Mouse (Mus musculus) heart, embryonic 14.5 days (tissue): Measurements from ENCODE around the gene Kcna7. TPM values are rescaled to one million over a fixed set of nuclear protein-coding genes. Genes with fewer than 3 reads are reported as not detected.
A peak's percentile ranks its signal among the peaks of the same experiment; 100 is the strongest.
"Not testable (repeated sequence)": the region's sequence is repeated elsewhere in the genome, so short reads cannot be mapped to it uniquely, and the experiment has no call there.

ENCODE experiments used
- ATAC-seq: fragments of 200-750 bp; cut with Nextera tagmentation; 2 replicates; pipeline ENCODE4 v1.8.0; 2017; ENCODE audit warnings: low read depth, moderate TSS enrichment; ENCODE audit not compliant: insufficient number of reproducible peaks, insufficient read depth, low FRiP score
- H3K27ac ChIP-seq, 2 experiments: fragments of 200-500 bp in 1 of 2; fragments of 300-500 bp in 1 of 2; sonication (generic) in 1 of 2; replicated peaks in 1 of 2; 2 replicates each; pipeline ENCODE4 v1.5.1; 2012 to 2014; ENCODE audit warnings: low read depth in 2 of 2, low read length in 2 of 2, control low read depth in 1 of 2, mild to moderate bottlenecking in 1 of 2, mixed read lengths in 1 of 2; ENCODE audit not compliant: control insufficient read depth in 1 of 2, insufficient read depth in 1 of 2
- H3K27me3 ChIP-seq: fragments of 300-500 bp; sonication (generic); 2 replicates; pipeline ENCODE4 v1.6.1; 2014; ENCODE audit warnings: mild to moderate bottlenecking, low read length, control low read depth; ENCODE audit not compliant: control insufficient read depth, insufficient read depth
- H3K36me3 ChIP-seq: fragments of 300-500 bp; sonication (generic); 2 replicates; pipeline ENCODE4 v1.6.1; 2014; ENCODE audit warnings: mild to moderate bottlenecking, control low read depth, low read length, mixed read lengths; ENCODE audit not compliant: control insufficient read depth, insufficient read depth
- H3K4me1 ChIP-seq, 2 experiments: fragments of 200-500 bp in 1 of 2; fragments of 300-500 bp in 1 of 2; sonication (generic) in 1 of 2; 2 replicates each; pipeline ENCODE4 v1.6.1; 2012 to 2014; ENCODE audit warnings: low read length in 2 of 2, control low read depth in 1 of 2, mixed read lengths in 1 of 2; ENCODE audit not compliant: control insufficient read depth in 2 of 2, insufficient read depth in 2 of 2
- H3K4me2 ChIP-seq: fragments of 300-500 bp; sonication (generic); 2 replicates; pipeline ENCODE4 v1.6.1; 2014; ENCODE audit warnings: mild to moderate bottlenecking, low read length
- H3K4me3 ChIP-seq, 2 experiments: fragments of 200-500 bp in 1 of 2; fragments of 300-500 bp in 1 of 2; sonication (generic) in 1 of 2; 2 replicates each; pipeline ENCODE4 v1.5.1; 2012 to 2014; ENCODE audit warnings: low read length in 2 of 2, mild to moderate bottlenecking in 2 of 2, control low read depth in 1 of 2, low read depth in 1 of 2, moderate library complexity in 1 of 2; ENCODE audit not compliant: control insufficient read depth in 1 of 2, insufficient read depth in 1 of 2
- H3K9ac ChIP-seq: fragments of 300-500 bp; sonication (generic); 2 replicates; pipeline ENCODE4 v1.6.1; 2014; ENCODE audit warnings: mild to moderate bottlenecking, low read length
- H3K9me3 ChIP-seq: fragments of 300-500 bp; sonication (generic); 2 replicates; pipeline ENCODE4 v1.6.1; 2016; ENCODE audit warnings: low read length, control low read depth; ENCODE audit not compliant: control insufficient read depth
- WGBS: fragments of 180-500 bp; shearing (Covaris S2); extraction: QIAGEN DNeasy Blood & Tissue Kit; methylation state at CpG from one replicate; pipeline ENCODE4 v1.1.7; 2014; 5-methylcytosine and 5-hydroxymethylcytosine counted together
- polyA plus RNA-seq: library from polyadenylated mRNA; unstranded; fragments of >200 nt; fragmentation: Nextera tagmentation; extraction: Ambion mirVana; gene quantifications from 2 replicates; pipeline ENCODE4 v1.2.1, GENCODE M21; 2014

Gene Kcna7
- 0.32 and 0.38 TPM in 2 replicates for polyA plus RNA-seq

DNA sequence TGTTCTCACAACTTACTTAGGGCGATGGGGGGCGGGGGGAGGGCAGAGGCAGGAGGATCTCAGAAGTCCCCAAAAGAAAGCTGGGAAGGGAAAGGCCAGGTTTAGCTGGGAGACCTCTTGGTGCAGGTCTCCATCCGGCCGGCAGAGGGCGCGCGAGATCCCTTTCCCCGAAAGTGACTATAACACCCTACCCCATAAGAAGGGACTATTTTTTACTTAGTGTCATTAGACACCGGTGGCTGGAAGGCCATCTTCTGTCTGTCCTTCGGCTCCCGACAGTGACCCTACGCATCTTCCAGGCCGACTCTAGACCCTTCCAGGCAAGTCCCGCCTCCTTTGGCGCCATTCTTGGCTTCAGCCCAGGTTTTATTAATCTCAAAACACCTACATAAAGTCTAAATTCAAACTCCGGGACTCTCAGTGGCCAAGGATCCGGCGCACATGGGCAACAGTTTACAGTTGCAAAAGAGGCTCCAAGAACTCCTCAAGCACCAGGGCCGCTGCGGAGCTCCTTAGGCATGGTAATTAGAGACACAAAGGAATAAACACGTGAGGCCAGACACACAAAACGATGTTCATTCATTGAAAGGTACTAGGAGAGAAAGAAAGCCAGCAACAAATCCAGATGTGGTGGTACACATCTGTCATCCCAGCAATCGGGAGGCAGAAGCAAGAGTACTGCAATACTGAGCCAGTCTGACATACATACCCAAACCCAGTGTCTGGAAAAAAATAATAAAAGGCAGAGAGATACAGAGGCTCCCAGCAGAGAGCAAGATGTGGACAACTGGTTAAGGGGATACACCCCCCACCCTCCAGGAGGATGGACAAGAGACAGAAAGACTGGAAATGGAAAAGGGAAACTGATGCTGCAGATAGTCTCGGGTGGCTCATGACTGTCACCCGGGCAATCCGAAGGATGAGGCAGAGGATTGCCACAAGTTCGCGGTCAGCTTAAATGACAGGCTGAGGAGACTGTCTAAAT lies at the start of gene Kcna7:
Gene Kcna7 (plus strand): TSS at position 563 of the 985 bp plus-strand sequence.
- Histone ChIP-seq H3K9ac (peak within 1 kb of the TSS; percentile 57), H3K27me3 (peaks cover 46% of the 10 kb centered on the region), H3K4me1 (peaks cover 5 to 7% of the 10 kb centered on the region in 2 experiments; a peak in 2 of 4 replicates), H3K9me3 (no peaks in the 10 kb centered on the region), H3K4me3 (peak within 1 kb of the TSS; percentile 45 to 55), H3K36me3 (no peaks in the 10 kb centered on the region), H3K4me2 (peak within 1 kb of the TSS; percentile 77), H3K27ac (no peak within 1 kb of the TSS)
- 13% methylated on average over 28 of the region's 28 CpGs for WGBS
- no peak for ATAC-seq

DNA sequence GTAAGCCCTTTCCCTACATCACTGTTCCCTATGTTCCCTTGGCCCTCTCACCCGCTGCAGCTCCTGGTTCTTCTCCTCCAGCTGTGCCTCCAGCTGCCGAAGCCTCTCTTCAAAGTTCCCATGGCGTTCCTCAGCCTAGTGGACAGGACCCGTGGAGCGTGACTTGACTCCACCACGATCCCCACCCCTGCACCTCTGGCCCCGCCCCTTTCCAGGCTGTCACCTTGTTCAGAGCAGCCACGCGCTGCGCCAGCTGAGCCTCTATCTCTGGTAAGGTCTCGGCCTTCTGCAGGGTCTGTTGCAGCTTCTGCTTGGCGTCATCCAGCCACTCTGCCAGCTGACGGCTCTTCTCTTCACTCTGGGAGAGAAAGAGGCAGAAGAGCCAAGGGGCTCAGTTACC lies 49.4 kb upstream of the Kcna7 start:
- ATAC-seq, result no peak
- no peaks in the 10 kb centered on the region for H3K9me3 ChIP-seq
- no peak overlapping the region for H3K4me2 ChIP-seq
- peaks cover 32% of the 10 kb centered on the region for H3K27me3 ChIP-seq
- H3K36me3 ChIP-seq, result no peaks in the 10 kb centered on the region
- H3K27ac ChIP-seq, result no peak overlapping the region
- no peak overlapping the region for H3K4me3 ChIP-seq
- no peaks in the 10 kb centered on the region for H3K4me1 ChIP-seq
- WGBS, result 29% methylated on average over 13 of the region's 13 CpGs
- H3K9ac ChIP-seq, result no peak overlapping the region

DNA sequence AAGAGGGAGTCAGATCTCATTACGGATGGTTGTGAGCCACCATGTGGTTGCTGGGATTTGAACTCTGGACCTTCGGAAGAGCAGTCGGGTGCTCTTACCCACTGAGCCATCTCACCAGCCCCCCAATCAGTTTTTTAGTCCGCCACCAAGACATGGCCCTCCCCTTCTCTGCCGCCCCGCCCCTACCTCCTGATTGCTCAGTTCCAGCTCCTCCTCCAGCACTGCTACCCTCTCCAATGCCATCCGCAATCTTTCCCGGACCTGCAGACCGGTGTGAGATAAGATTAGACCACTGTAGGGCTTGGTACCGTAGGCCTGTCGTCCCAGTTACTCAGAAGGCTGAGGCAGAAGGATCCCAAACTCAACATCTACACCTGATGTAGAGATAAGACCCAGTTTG lies 46.4 kb upstream of the Kcna7 start:
- not testable (repeated sequence) for ATAC-seq
- H3K27me3 ChIP-seq, result peaks cover 58% of the 10 kb centered on the region
- WGBS, result 32% methylated on average over 10 of the region's 11 CpGs

DNA sequence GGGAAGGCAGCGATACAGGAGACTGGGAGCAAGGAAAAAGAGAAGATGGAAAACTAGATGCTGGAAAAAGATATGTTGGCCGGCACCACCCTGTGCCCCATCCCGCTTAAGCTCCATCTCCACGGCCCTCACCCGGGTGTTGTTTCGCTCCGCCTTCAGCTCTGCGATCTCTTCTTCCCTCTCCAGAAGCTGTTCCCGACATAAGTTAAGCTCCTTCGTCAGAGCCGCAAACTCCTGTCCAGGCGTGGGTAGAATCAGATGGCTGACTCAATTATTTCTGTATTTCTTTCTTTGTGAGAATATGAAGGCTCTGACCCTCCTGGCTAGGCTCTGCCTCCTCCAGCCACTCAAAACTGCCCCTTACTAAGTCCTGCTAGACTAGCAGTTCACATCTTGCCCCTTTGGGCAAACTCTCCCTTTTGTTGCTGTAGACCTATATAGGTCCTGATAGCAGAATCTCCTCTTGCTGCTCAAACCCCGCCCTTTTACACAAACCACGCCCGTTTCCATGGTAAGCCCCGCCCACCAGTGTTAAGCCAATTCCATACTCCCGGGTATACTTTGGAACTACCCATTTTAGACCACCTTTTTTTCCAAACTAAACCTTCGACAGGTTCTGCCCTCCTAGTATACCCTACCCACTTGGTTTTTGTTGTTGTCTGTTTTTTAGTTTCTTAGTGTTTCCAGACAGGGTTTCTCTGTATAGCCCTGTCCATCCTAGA lies 44.9 kb upstream of the Kcna7 start:
- Histone ChIP-seq H3K36me3 (no peaks in the 10 kb centered on the region), H3K9ac (no peak overlapping the region), H3K27me3 (peaks cover 68% of the 10 kb centered on the region), H3K4me1 (peaks cover 2 to 8% of the 10 kb centered on the region in 2 experiments; a peak in 3 of 4 replicates), H3K4me2 (no peak overlapping the region), H3K4me3 (no peak overlapping the region), H3K9me3 (no peaks in the 10 kb centered on the region), H3K27ac (no peak overlapping the region)
- 34% methylated on average over 18 of the region's 18 CpGs for WGBS
- ATAC-seq, result no peak

More for the DNA sequence above, 46.4 kb upstream of the Kcna7 start:
- H3K4me3 ChIP-seq, H3K27ac ChIP-seq, H3K36me3 ChIP-seq, H3K4me2 ChIP-seq, H3K4me1 ChIP-seq, H3K9me3 ChIP-seq, H3K9ac ChIP-seq: not testable (repeated sequence)

DNA sequence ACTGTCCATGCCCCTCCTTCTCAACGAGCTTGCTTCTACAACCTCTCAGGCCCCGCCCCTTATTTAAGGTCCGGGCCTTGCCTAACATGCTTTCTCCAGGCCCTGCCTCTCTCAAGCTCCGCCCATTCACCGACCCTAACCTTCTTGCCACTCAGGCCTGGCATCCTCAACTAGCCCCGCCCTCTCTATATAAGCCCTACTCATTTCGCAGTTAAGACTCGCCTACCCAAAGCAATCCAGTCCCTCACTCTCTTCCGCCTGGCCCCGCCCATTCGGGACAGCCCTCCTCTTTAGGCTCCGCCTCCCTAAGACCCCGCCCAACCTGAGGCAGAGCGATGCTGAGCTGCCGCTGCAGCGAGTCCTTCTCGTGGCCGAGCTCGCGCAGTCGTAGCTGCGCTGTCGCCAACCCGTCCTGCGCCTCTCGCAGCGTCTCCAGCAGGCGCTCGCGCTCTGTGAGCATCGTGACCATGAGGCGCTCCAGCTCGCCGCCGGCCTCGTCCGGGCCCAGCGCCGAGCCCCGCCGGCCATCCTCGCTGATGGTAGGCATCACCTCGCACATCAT lies 44.1 kb upstream of the Kcna7 start:
- no peak overlapping the region for H3K27ac ChIP-seq
- H3K4me3 ChIP-seq, result peak overlapping the region; percentile 35 to 37
- ATAC-seq, result peak; percentile 64
- peaks cover 76% of the 10 kb centered on the region for H3K27me3 ChIP-seq
- under 1% methylated on average over 43 of the region's 43 CpGs for WGBS
- H3K9ac ChIP-seq, result peak overlapping the region; percentile 52; the same call in 1 of the 2 replicates
- no peaks in the 10 kb centered on the region for H3K36me3 ChIP-seq
- no peaks in the 10 kb centered on the region for H3K9me3 ChIP-seq
- H3K4me2 ChIP-seq, result peak overlapping the region; percentile 71
- peaks cover 2 to 14% of the 10 kb centered on the region in 2 experiments; a peak in 3 of 4 replicates for H3K4me1 ChIP-seq

DNA sequence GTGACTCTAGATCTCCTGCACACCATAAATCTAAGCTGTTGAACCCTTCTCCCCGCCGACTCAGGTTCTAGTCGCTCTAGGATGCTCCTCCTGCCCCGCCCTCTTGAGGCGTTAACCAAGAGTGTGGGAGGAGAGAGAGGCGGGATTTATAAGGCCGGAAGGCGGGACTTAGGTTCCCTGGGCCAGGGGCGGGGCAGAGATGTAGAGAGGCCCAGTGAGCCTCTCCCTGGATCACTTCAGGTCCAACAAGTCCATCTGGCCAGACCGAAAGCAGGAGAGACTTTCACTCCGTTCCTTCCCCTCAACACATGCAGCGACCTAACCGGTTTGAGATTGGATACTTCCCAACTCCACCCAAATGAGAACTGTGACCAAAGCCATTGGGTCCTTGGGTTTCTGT lies 42.7 kb upstream of the Kcna7 start:
- Histone ChIP-seq H3K4me3 (no peak overlapping the region), H3K27ac (no peak overlapping the region), H3K27me3 (peaks cover 70% of the 10 kb centered on the region), H3K4me2 (no peak overlapping the region), H3K9ac (no peak overlapping the region), H3K4me1 (peaks cover 7 to 19% of the 10 kb centered on the region in 2 experiments), H3K36me3 (no peaks in the 10 kb centered on the region), H3K9me3 (no peaks in the 10 kb centered on the region)
- no peak for ATAC-seq
- WGBS, result 8% methylated on average over 13 of the region's 13 CpGs

DNA sequence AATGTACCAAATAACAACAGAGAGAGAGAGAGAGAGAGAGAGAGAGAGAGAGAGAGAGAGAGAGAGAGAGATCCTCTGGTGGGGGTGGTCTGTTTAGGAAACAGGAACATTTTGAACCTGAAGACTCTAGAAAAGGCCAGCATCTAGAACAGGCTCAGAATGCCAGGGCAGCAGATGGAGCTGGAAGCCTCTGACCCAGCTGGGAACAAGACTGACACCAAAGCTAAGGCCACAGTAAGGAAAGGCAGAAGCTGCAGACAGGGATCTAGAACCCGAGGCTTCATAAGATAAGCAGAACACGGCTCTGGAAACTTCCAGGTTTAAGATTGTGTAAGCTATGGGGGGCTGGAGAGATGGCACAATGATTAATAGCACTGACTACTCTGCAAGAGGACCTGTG lies 41.5 kb upstream of the Kcna7 start:
- Histone ChIP-seq H3K9me3 (no peaks in the 10 kb centered on the region), H3K4me2 (no peak overlapping the region), H3K27me3 (peaks cover 81% of the 10 kb centered on the region), H3K4me1 (peaks cover 9 to 21% of the 10 kb centered on the region in 2 experiments), H3K36me3 (no peaks in the 10 kb centered on the region), H3K4me3 (no peak overlapping the region), H3K27ac (no peak overlapping the region), H3K9ac (no peak overlapping the region)
- no peak for ATAC-seq
- 55% methylated on average over 2 of the region's 2 CpGs for WGBS
